Mouse (Mus musculus) CH12.LX (cell line): ENCODE results near the gene Pcp4l1. TPM values are rescaled to one million over a fixed set of nuclear protein-coding genes. Genes with fewer than 3 reads are reported as not detected.

Experiments
- DNase-seq: peaks from one replicate; pipeline ENCODE4 v3.0.0-alpha.2; 2013; ENCODE audit errors: extremely low read depth
- H3K27ac ChIP-seq: 2 replicates; pipeline ENCODE4 v1.5.1; 2012; ENCODE audit warnings: low read depth, mild to moderate bottlenecking, control low read depth, moderate library complexity; ENCODE audit not compliant: insufficient read depth
- H3K27me3 ChIP-seq: replicated peaks from 2 replicates; pipeline ENCODE3; 2012; ENCODE audit warnings: inconsistent platforms
- H3K36me3 ChIP-seq, 2 experiments: replicated peaks in 1 of 2; 2 replicates each; pipeline versions ENCODE3 to v1.6.1; 2012; ENCODE audit warnings: inconsistent platforms in 1 of 2, low read length in 1 of 2, mild to moderate bottlenecking in 1 of 2, mixed read lengths in 1 of 2, moderate library complexity in 1 of 2; ENCODE audit not compliant: control insufficient read depth in 1 of 2, insufficient read depth in 1 of 2
- H3K4me1 ChIP-seq, 2 experiments: 2 replicates each; pipeline ENCODE4 v1.6.1; 2012; ENCODE audit warnings: inconsistent platforms in 1 of 2, moderate library complexity in 1 of 2; ENCODE audit not compliant: insufficient read depth in 2 of 2, control insufficient read depth in 1 of 2
- H3K4me2 ChIP-seq: 2 replicates; pipeline ENCODE4 v1.6.1; 2012; ENCODE audit warnings: low read depth, mild to moderate bottlenecking, control low read depth; ENCODE audit not compliant: poor library complexity, insufficient read depth, severe bottlenecking
- H3K4me3 ChIP-seq, 3 experiments: fragments of 150-350 bp in 1 of 3; sonication (generic) in 1 of 3; replicated peaks in 1 of 3; 2 replicates each; pipeline versions ENCODE3 to v1.5.1; 2011 to 2012; ENCODE audit warnings: low read depth in 2 of 3, low read length in 2 of 3, mild to moderate bottlenecking in 2 of 3, moderate library complexity in 2 of 3, control low read depth in 1 of 3, improper control_type of control experiment in 1 of 3, inconsistent platforms in 1 of 3, mixed read lengths in 1 of 3; ENCODE audit not compliant: poor library complexity in 1 of 3
- H3K79me2 ChIP-seq: replicated peaks from 2 replicates; pipeline ENCODE4 v1.6.1; 2012; ENCODE audit warnings: mild to moderate bottlenecking, moderate library complexity; ENCODE audit not compliant: control insufficient read depth, poor library complexity, insufficient read depth, severe bottlenecking; ENCODE audit errors: extremely low read depth
- H3K9ac ChIP-seq: 2 replicates; pipeline ENCODE4 v1.6.1; 2012; ENCODE audit warnings: low read depth, mild to moderate bottlenecking, control low read depth, moderate library complexity; ENCODE audit not compliant: insufficient read depth
- H3K9me3 ChIP-seq: replicated peaks from 2 replicates; pipeline ENCODE3; 2012; ENCODE audit warnings: low read length, inconsistent platforms, mixed read lengths
- GABPA ChIP-seq: IDR thresholded peaks from 2 replicates; pipeline ENCODE4 v1.6.1; 2012; ENCODE audit warnings: low read depth, low read length, improper control_type of control experiment, inconsistent platforms; ENCODE audit not compliant: insufficient replicate concordance
- JUN ChIP-seq: IDR thresholded peaks from 2 replicates; pipeline ENCODE4 v1.6.1; 2011; ENCODE audit warnings: low read depth, mild to moderate bottlenecking, low read length, improper control_type of control experiment, moderate library complexity; ENCODE audit not compliant: insufficient read depth
- JUND ChIP-seq: conservative IDR thresholded peaks from 2 replicates; pipeline ENCODE4 v1.6.1; 2011; ENCODE audit warnings: low read depth, low read length, improper control_type of control experiment
- MAFK ChIP-seq: IDR thresholded peaks from 2 replicates; pipeline ENCODE4 v1.6.1; 2011; ENCODE audit warnings: low read length, improper control_type of control experiment; ENCODE audit not compliant: insufficient replicate concordance
- MAZ ChIP-seq: IDR thresholded peaks from 2 replicates; pipeline ENCODE4 v1.6.1; 2012; ENCODE audit warnings: low read depth, mild to moderate bottlenecking, inconsistent platforms, low read length, improper control_type of control experiment, moderate library complexity
- MEF2A ChIP-seq: IDR thresholded peaks from 2 replicates; pipeline ENCODE4 v1.6.1; 2014; ENCODE audit warnings: low read depth, mild to moderate bottlenecking, inconsistent platforms, low read length, improper control_type of control experiment, borderline replicate concordance
- MXI1 ChIP-seq: IDR thresholded peaks from 2 replicates; pipeline ENCODE4 v1.6.1; 2011; ENCODE audit warnings: mild to moderate bottlenecking, low read depth, low read length, improper control_type of control experiment
- NELFE ChIP-seq: IDR thresholded peaks from 2 replicates; pipeline ENCODE4 v1.6.1; 2011; ENCODE audit warnings: low read depth, low read length, improper control_type of control experiment
- NRF1 ChIP-seq: IDR thresholded peaks from 2 replicates; pipeline ENCODE4 v1.6.1; 2014; ENCODE audit warnings: low read depth, mild to moderate bottlenecking, inconsistent platforms, low read length, improper control_type of control experiment, moderate library complexity
- PAX5 ChIP-seq: IDR thresholded peaks from 2 replicates; pipeline ENCODE4 v1.6.1; 2012; ENCODE audit warnings: low read length, inconsistent platforms, mixed read lengths
- POLR2A ChIP-seq: IDR thresholded peaks from 2 replicates; pipeline ENCODE4 v1.6.1; 2011; ENCODE audit warnings: low read depth, mild to moderate bottlenecking, improper control_type of control experiment, low read length
- POLR2AphosphoS2 ChIP-seq: IDR thresholded peaks from 2 replicates; pipeline ENCODE4 v1.6.1; 2011; ENCODE audit warnings: low read depth, low read length, improper control_type of control experiment
- RCOR1 ChIP-seq: conservative IDR thresholded peaks from 2 replicates; pipeline ENCODE4 v1.6.1; 2012; ENCODE audit warnings: low read depth, mild to moderate bottlenecking, inconsistent platforms, low read length, improper control_type of control experiment
- SMC3 ChIP-seq: IDR thresholded peaks from 2 replicates; pipeline ENCODE4 v1.6.1; 2011; ENCODE audit warnings: low read depth, low read length, improper control_type of control experiment
- TBP ChIP-seq: conservative IDR thresholded peaks from 2 replicates; pipeline ENCODE4 v1.6.1; 2011; ENCODE audit warnings: low read depth, low read length, improper control_type of control experiment
- TCF12 ChIP-seq: IDR thresholded peaks from 2 replicates; pipeline ENCODE4 v1.6.1; 2014; ENCODE audit warnings: low read depth, mild to moderate bottlenecking, inconsistent platforms, low read length, improper control_type of control experiment
- USF1 ChIP-seq: IDR thresholded peaks from 2 replicates; pipeline ENCODE4 v1.6.1; 2014; ENCODE audit warnings: low read depth, mild to moderate bottlenecking, inconsistent platforms, low read length, improper control_type of control experiment
- ZC3H11A ChIP-seq: IDR thresholded peaks from 2 replicates; pipeline ENCODE4 v1.6.1; 2012; ENCODE audit warnings: low read depth, mild to moderate bottlenecking, inconsistent platforms, low read length, improper control_type of control experiment
- ZKSCAN1 ChIP-seq: IDR thresholded peaks from 2 replicates; pipeline ENCODE4 v1.6.1; 2012; ENCODE audit warnings: low read depth, inconsistent platforms, low read length, improper control_type of control experiment, borderline replicate concordance
- ZMIZ1 ChIP-seq: IDR thresholded peaks from 2 replicates; pipeline ENCODE4 v1.6.1; 2012; ENCODE audit warnings: low read depth, mild to moderate bottlenecking, inconsistent platforms, low read length, improper control_type of control experiment
- ZNF384 ChIP-seq: IDR thresholded peaks from 2 replicates; pipeline ENCODE4 v1.6.1; 2012; ENCODE audit warnings: low read depth, low read length, improper control_type of control experiment, inconsistent platforms
- dilution Hi-C: fragments of 300-500 bp; cut with MboI; formaldehyde crosslinking; loops from 2 replicates; pipeline ENCODE4 v1.14.3; 2020; ENCODE audit warnings: low sequenced_read_pairs; ENCODE audit not compliant: extremely low pct_unique_long_range_greater_than_20kb, extremely low pct_ligation_motif_present
- in situ Hi-C: fragments of 300-500 bp; cut with MboI; formaldehyde crosslinking; loops from 3 replicates; pipeline ENCODE4 v1.14.3; 2019; ENCODE audit warnings: low sequenced_read_pairs, low pct_ligation_motif_present, low pct_unique_long_range_greater_than_20kb, mixed read lengths
- polyA plus RNA-seq: library from polyadenylated mRNA; unstranded; fragments of >175 nt; gene quantifications from 2 replicates; pipeline ENCODE4 v1.2.1, GENCODE M21; 2012; ENCODE audit warnings: low read depth; ENCODE audit not compliant: insufficient read length
- total RNA-seq, 2 experiments: library from RNA; depleted of rRNA; stranded (reverse); fragments of 300-350 nt in 1 of 2; fragments of >200 nt in 1 of 2; gene quantifications; 2 replicates each; pipeline ENCODE4 v1.2.3; 2012 to 2014

The Pcp4l1 gene
- total and polyA plus RNA-seq, 3 experiments = not detected

DNA sequence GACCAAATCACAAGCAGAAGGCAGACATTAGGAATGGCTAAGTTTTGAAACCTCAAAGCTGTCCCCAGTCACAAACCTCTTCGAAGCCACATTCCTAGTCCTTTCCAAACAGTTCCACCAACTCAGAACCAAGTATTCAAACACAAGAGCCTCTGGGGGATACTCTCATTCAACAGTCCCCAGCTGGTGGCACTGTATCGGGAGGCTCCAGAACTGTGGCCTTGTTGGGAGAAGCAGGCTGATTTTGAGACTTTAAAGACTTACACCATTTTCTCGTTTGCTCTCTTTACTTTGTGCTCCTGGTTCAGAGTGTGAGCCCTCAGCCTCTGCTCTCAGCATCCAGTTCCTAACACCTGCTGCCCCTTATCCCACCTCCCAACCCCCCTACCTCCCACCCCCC, 13.0 kb downstream of the Pcp4l1 start:
- in situ Hi-C loops (no loop called here), dilution Hi-C loops (no loop called here)
- no peak overlapping the region for H3K27ac ChIP-seq
- DNase-seq = no peak
- no peak overlapping the region for H3K9ac ChIP-seq
- no peaks in the 10 kb centered on the region for H3K27me3 ChIP-seq
- no peak overlapping the region for H3K4me3 ChIP-seq
- H3K4me1 ChIP-seq = peaks cover 8 to 15% of the 10 kb centered on the region in 2 experiments
- no peaks in the 10 kb centered on the region for H3K9me3 ChIP-seq
- TF ChIP-seq JUND = no peak
- no peak for TF ChIP-seq NELFE
- no peak for TF ChIP-seq ZC3H11A
- no peak for TF ChIP-seq PAX5
- no peak for TF ChIP-seq TBP
- no peak for TF ChIP-seq MAFK
- no peak for TF ChIP-seq MEF2A
- TF ChIP-seq NRF1 = no peak
- TF ChIP-seq ZMIZ1 = no peak
- no peak for TF ChIP-seq MAZ
- no peak for TF ChIP-seq POLR2A
- no peak for TF ChIP-seq ZKSCAN1
- TF ChIP-seq USF1 = no peak
- TF ChIP-seq JUN = no peak
- TF ChIP-seq POLR2AphosphoS2 = no peak
- TF ChIP-seq RCOR1 = no peak
- TF ChIP-seq SMC3 = no peak
- TF ChIP-seq MXI1 = no peak
- H3K79me2 ChIP-seq = no peaks in the 10 kb centered on the region
- no peaks in the 10 kb centered on the region for H3K36me3 ChIP-seq
- no peak overlapping the region for H3K4me2 ChIP-seq

DNA sequence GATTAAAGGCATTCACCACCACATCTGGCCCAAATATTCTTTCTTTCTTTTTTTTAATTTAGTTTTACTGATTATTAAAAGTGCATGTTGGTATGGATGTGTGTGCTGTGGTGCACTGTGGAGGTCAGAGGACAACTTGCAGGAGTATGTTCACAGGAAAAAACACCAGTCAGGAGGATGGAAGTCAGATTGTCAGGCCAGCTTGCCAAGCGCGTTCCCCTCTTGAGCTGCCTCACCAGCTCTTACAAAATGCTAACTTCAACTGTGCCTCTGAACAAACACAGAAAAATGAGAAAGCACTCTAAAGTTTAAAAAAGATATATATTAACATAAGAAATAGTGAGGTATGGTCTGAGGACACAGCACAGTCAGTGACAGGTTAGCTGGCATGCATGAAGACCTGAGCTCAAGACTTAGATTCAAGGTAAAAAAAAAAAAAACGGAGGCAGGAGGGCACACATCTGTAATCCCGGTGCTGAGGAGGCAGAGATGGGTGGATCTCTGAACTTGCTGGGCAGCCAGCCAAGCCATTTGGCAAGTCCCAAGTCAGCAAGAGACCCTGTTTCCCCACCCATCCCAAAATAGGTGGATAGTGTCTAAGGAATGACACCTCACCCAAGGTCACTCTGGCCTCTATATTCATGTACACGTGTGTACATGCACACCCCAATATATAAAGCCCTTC, 16.4 kb downstream of the Pcp4l1 start:
- in situ Hi-C loops (loop anchor here (5.0 kb wide), 1 partner anchor 33 kb away; the partner anchor contains the start of gene Nr1i3), dilution Hi-C loops (no loop called here)
- Histone ChIP-seq H3K4me1 (peaks cover 8 to 13% of the 10 kb centered on the region in 2 experiments), H3K79me2 (no peaks in the 10 kb centered on the region), H3K4me3 (no peak overlapping the region), H3K36me3 (no peaks in the 10 kb centered on the region), H3K27ac (no peak overlapping the region), H3K27me3 (peaks cover 11% of the 10 kb centered on the region), H3K9ac (no peak overlapping the region), H3K4me2 (no peak overlapping the region), H3K9me3 (no peaks in the 10 kb centered on the region)
- TF ChIP-seq ZNF384 (no peak), ZMIZ1 (no peak), TCF12 (no peak), POLR2A (no peak), GABPA (no peak), PAX5 (no peak)
- no peak for DNase-seq
